Mouse (Mus musculus) C2C12 (cell line): ENCODE results near the gene Bicd1.

Experiments used
- CEBPB ChIP-seq: IDR thresholded peaks from one replicate; pipeline ENCODE4 v1.6.1; 2011; ENCODE audit warnings: low read depth, mild to moderate bottlenecking, control low read depth, moderate library complexity
- CTCF ChIP-seq: IDR thresholded peaks from one replicate; pipeline ENCODE4 v1.5.1; 2011; ENCODE audit not compliant: control insufficient read depth, insufficient read depth, insufficient read length
- MAX ChIP-seq: IDR thresholded peaks from one replicate; pipeline ENCODE4 v1.6.1; 2011; ENCODE audit warnings: mild to moderate bottlenecking, control low read depth
- MYOD1 ChIP-seq: IDR thresholded peaks from one replicate; pipeline ENCODE4 v1.6.1; 2011; ENCODE audit warnings: low read depth; ENCODE audit not compliant: control insufficient read depth, insufficient read length
- MYOG ChIP-seq: IDR thresholded peaks from one replicate; pipeline ENCODE4 v1.6.1; 2011; ENCODE audit not compliant: control insufficient read depth, insufficient read length; ENCODE audit errors: extremely low read depth
- USF1 ChIP-seq: IDR thresholded peaks from one replicate; pipeline ENCODE4 v1.6.1; 2011; ENCODE audit warnings: low read depth, mild to moderate bottlenecking, control low read depth, moderate library complexity

DNA sequence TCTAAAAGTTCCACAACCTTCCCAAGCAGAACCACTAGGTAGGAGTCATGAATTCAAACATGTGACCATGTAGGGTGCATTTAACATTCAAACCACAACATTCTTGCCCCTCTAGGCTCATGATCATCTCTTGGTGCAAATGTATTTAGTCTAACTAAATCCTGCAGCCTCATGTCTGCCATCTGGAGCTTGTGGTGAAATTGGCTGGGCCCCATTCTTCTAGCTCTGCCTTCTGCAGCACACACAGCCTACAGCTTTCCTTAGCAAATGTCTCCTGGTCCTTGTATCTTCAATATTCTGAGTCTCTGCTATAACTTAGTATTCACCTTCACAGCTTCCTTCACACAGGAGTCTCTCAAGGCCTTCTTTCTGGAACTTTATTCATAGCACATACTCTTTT is 87.2 kb downstream of the Bicd1 start:
- TF ChIP-seq MAX (no peak), CTCF (no peak), USF1 (no peak), CEBPB (no peak), MYOG (no peak), MYOD1 (no peak)
